Mouse (Mus musculus) megakaryocyte progenitor cell, adult 5-6 weeks (primary cell): ENCODE data around the gene Nop58. TPM values are rescaled to one million over a fixed set of nuclear protein-coding genes. Genes with fewer than 3 reads are reported as not detected.
"Not testable (repeated sequence)": the region's sequence is repeated elsewhere in the genome, so short reads cannot be mapped to it uniquely, and the experiment has no call there.

ENCODE experiments used
- ATAC-seq: replicated peaks from 2 replicates; pipeline ENCODE4 v1.8.0; 2016; ENCODE audit warnings: mild to moderate bottlenecking, moderate TSS enrichment, inconsistent platforms; ENCODE audit not compliant: poor library complexity
- total RNA-seq, 2 experiments: library from RNA; stranded (forward) in 1 of 2; stranded (reverse) in 1 of 2; fragments of 157-497, 149-512 nt in 1 of 2; fragments of 200-1000 nt in 1 of 2; gene quantifications; 2 replicates each; pipeline versions ENCODE4 v1.2.3 to v1.2.4; 2015 to 2017

The Nop58 gene
- total RNA-seq, 2 experiments from 2014 or later, result 199 to 1,181 TPM

- no peak for ATAC-seq
These were observed 17.0 kb downstream of the Nop58 start for GRCm38 (mm10) chr1:59701766-59702165.

- peak; percentile 58 for ATAC-seq
These were observed 35.1 kb downstream of the Nop58 start for GRCm38 (mm10) chr1:59719900-59720299.

- ATAC-seq, result no peak
These were observed 40.9 kb downstream of the Nop58 start for GRCm38 (mm10) chr1:59725661-59726060.

GRCm38 (mm10) chr1:59730106-59730505, 45.3 kb downstream of the Nop58 start:
- ATAC-seq, result no peak

GRCm38 (mm10) chr1:59730737-59731136, 46.0 kb downstream of the Nop58 start:
- ATAC-seq, result no peak

GRCm38 (mm10) chr1:59734076-59734475, 49.3 kb downstream of the Nop58 start:
- ATAC-seq, result no peak

GRCm38 (mm10) chr1:59738768-59739414, 54.1 kb downstream of the Nop58 start:
- ATAC-seq, result no peak

- ATAC-seq, result peak; percentile 74
These were observed 55.0 kb downstream of the Nop58 start for GRCm38 (mm10) chr1:59739577-59740354.

GRCm38 (mm10) chr1:59749047-59749446, 64.3 kb downstream of the Nop58 start:
- ATAC-seq, result no peak

- not testable (repeated sequence) for ATAC-seq
These were observed 65.0 kb downstream of the Nop58 start for GRCm38 (mm10) chr1:59749724-59750123.

- ATAC-seq, result peak; percentile 34; the same call in 1 of the 2 replicates
These were observed 70.5 kb downstream of the Nop58 start for GRCm38 (mm10) chr1:59755298-59755697.

- ATAC-seq, result no peak
These were observed 73.6 kb downstream of the Nop58 start for GRCm38 (mm10) chr1:59758325-59758724.

- ATAC-seq, result no peak
These were observed 77.4 kb downstream of the Nop58 start for GRCm38 (mm10) chr1:59762208-59762607.

- peak; percentile 41 for ATAC-seq
These were observed 77.9 kb downstream of the Nop58 start for GRCm38 (mm10) chr1:59762651-59763163.

GRCm38 (mm10) chr1:59763164-59763768, 78.5 kb downstream of the Nop58 start, which contains the start of gene Bmpr2:
Gene Bmpr2, plus strand, starts transcription at chr1:59763400.
- ATAC-seq, result peak; percentile 72

- 0 out of 2 replicates have a peak, but pooled peaks have one; percentile 18 for ATAC-seq
These were observed 79.0 kb downstream of the Nop58 start for GRCm38 (mm10) chr1:59763781-59764251.

GRCm38 (mm10) chr1:59764407-59764971, 79.7 kb downstream of the Nop58 start:
- peak; percentile 30 for ATAC-seq

GRCm38 (mm10) chr1:59765279-59765678, 80.5 kb downstream of the Nop58 start:
- no peak for ATAC-seq

GRCm38 (mm10) chr1:59766626-59767025, 81.9 kb downstream of the Nop58 start:
- ATAC-seq, result 0 out of 2 replicates have a peak, but pooled peaks have one; percentile 16
